Mouse (Mus musculus) midbrain, embryonic 14.5 days (tissue): Measurements from ENCODE around the gene Slco1b2. TPM values are rescaled to one million over a fixed set of nuclear protein-coding genes. Genes with fewer than 3 reads are reported as not detected.
"Not testable (repeated sequence)": the region's sequence is repeated elsewhere in the genome, so short reads cannot be mapped to it uniquely, and the experiment has no call there.

Experiments
- ATAC-seq: fragments of 200-750 bp; cut with Nextera tagmentation; 2 replicates; pipeline ENCODE4 v1.8.0; 2017; ENCODE audit warnings: moderate number of reproducible peaks, moderate library complexity; ENCODE audit not compliant: low FRiP score, low TSS enrichment
- DNase-seq: peaks from one replicate; pipeline ENCODE4 v3.0.0-alpha.2; 2015
- H3K27ac ChIP-seq: fragments of 300-500 bp; sonication (generic); replicated peaks from 2 replicates; pipeline ENCODE4 v1.5.1; 2014; ENCODE audit warnings: mild to moderate bottlenecking, low read depth, low read length, moderate library complexity
- H3K27me3 ChIP-seq: fragments of 300-500 bp; sonication (generic); 2 replicates; pipeline ENCODE4 v1.6.1; 2014; ENCODE audit warnings: low read length, control low read depth, mixed read lengths; ENCODE audit not compliant: control insufficient read depth, insufficient read depth
- H3K36me3 ChIP-seq: fragments of 300-500 bp; sonication (generic); 2 replicates; pipeline ENCODE4 v1.6.1; 2014; ENCODE audit warnings: low read length, control low read depth; ENCODE audit not compliant: control insufficient read depth, insufficient read depth
- H3K4me1 ChIP-seq: fragments of 300-500 bp; sonication (generic); 2 replicates; pipeline ENCODE4 v1.6.1; 2014; ENCODE audit warnings: mild to moderate bottlenecking, antibody characterized with exemption, low read length, control low read depth; ENCODE audit not compliant: control insufficient read depth, insufficient read depth
- H3K4me2 ChIP-seq: fragments of 300-500 bp; sonication (generic); 2 replicates; pipeline ENCODE4 v1.6.1; 2014; ENCODE audit warnings: mild to moderate bottlenecking, low read length, moderate library complexity
- H3K4me3 ChIP-seq: fragments of 300-500 bp; sonication (generic); replicated peaks from 2 replicates; pipeline ENCODE4 v1.5.1; 2014; ENCODE audit warnings: low read depth, low read length
- H3K9ac ChIP-seq: fragments of 300-500 bp; sonication (generic); replicated peaks from 2 replicates; pipeline ENCODE4 v1.6.1; 2014; ENCODE audit warnings: mild to moderate bottlenecking, low read length, moderate library complexity
- H3K9me3 ChIP-seq: fragments of 300-500 bp; sonication (generic); 2 replicates; pipeline ENCODE4 v1.6.1; 2016; ENCODE audit warnings: low read length, control low read depth, mixed read lengths; ENCODE audit not compliant: control insufficient read depth
- WGBS: fragments of 180-500 bp; shearing (Covaris S2); extraction: QIAGEN DNeasy Blood & Tissue Kit; methylation state at CpG from one replicate; pipeline ENCODE4 v1.1.7; 2014; 5-methylcytosine and 5-hydroxymethylcytosine counted together
- polyA plus RNA-seq: library from polyadenylated mRNA; unstranded; fragments of >200 nt; fragmentation: Nextera tagmentation; extraction: Ambion mirVana; gene quantifications from 2 replicates; pipeline ENCODE4 v1.2.1, GENCODE M21; 2014

Slco1b2 gene
- polyA plus RNA-seq, result not detected in 2 replicates

DNA sequence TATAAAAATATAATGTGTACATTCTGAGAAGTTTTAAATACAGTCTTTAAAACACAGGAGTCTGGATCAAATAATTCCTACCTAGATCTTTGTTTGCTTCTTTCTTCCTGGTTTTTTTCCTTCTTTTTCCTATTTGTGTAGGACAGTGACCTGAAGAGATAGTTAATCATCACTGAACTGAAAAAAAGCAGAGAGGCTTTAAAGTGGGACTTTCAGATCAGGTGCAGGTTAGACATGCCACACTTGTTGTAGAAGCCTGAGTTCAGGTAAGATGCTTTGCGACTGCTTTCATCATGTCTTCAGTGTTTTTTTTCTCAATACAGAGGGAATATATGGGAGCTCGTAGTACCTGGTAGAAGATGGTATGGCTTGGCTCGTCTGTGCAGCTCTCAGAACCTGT lies at the start of gene Slco1b2:
TSS of gene Slco1b2 (plus strand) at position 228 of the 400 bp plus-strand sequence.
- H3K9me3 ChIP-seq, result no peaks in the 10 kb centered on the region
- H3K36me3 ChIP-seq, result no peaks in the 10 kb centered on the region
- no peak for DNase-seq
- no peaks in the 10 kb centered on the region for H3K4me1 ChIP-seq
- H3K27ac ChIP-seq, result no peak within 1 kb of the TSS
- WGBS, result 88% methylated on average over 3 of the region's 3 CpGs
- H3K4me2 ChIP-seq, result no peak within 1 kb of the TSS
- no peak within 1 kb of the TSS for H3K4me3 ChIP-seq
- H3K27me3 ChIP-seq, result no peaks in the 10 kb centered on the region
- no peak for ATAC-seq
- H3K9ac ChIP-seq, result no peak within 1 kb of the TSS

DNA sequence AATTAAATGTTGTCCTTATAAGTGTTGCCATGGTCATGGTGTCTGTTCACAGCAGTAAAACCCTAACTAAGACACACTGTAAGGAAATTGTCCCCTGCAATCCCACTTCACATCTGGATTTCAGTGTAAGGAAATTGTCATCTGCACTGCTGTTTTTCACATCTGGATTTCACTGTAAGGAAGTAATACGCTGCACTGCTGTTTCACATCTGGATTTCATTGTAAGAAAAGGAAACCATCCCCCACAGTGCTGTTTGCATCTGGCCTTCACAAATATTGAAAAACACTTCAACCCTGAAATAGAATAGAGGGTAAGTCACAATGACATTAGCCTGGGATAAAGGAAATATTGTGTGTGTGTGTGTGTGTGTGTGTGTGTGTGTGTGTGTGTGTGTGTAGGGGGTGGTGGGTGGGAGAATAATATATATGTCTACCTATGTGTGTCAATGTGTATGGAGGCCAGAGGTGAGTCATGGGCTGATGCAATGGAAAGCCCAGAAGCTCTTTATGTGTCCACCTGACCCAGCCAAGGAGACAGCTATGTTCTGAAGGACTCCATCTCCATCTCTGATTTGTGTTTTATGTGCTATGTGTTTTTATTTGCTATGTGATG lies 44.4 kb upstream of the Slco1b2 start:
- Histone ChIP-seq H3K4me3 (no peak overlapping the region), H3K4me2 (no peak overlapping the region), H3K27ac (no peak overlapping the region), H3K9me3 (no peaks in the 10 kb centered on the region), H3K27me3 (no peaks in the 10 kb centered on the region), H3K4me1 (no peaks in the 10 kb centered on the region), H3K9ac (no peak overlapping the region), H3K36me3 (no peaks in the 10 kb centered on the region)
- DNase-seq (no peak), ATAC-seq (no peak)
- 89% methylated on average over 1 of the region's 1 CpGs for WGBS

DNA sequence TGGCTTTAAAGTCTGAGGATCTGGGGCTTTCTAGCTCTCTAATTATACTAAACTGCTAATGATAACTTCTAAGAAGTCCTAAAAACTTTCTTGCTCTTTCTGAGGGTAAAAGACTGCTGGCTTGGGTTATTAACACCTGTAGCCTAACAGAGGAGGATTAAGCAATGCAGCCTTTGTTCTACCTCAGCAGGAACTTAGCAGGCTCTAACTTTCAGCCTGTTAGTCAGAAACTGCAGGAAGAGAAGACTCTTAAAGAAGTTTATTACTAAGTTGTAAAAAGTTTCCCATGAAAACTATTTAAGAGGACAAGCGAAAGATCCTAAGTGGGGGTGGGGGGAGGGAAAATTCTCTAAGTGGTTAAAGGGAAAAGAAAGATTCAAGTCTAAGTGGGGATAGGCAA lies 39.3 kb upstream of the Slco1b2 start:
- ATAC-seq (no peak), DNase-seq (no peak)
- H3K27ac ChIP-seq, result no peak overlapping the region
- H3K9ac ChIP-seq, result no peak overlapping the region
- WGBS, result 59% methylated on average over 1 of the region's 1 CpGs
- H3K4me2 ChIP-seq, result no peak overlapping the region
- no peak overlapping the region for H3K4me3 ChIP-seq
- no peaks in the 10 kb centered on the region for H3K4me1 ChIP-seq
- H3K36me3 ChIP-seq, result no peaks in the 10 kb centered on the region
- no peaks in the 10 kb centered on the region for H3K9me3 ChIP-seq
- H3K27me3 ChIP-seq, result no peaks in the 10 kb centered on the region

DNA sequence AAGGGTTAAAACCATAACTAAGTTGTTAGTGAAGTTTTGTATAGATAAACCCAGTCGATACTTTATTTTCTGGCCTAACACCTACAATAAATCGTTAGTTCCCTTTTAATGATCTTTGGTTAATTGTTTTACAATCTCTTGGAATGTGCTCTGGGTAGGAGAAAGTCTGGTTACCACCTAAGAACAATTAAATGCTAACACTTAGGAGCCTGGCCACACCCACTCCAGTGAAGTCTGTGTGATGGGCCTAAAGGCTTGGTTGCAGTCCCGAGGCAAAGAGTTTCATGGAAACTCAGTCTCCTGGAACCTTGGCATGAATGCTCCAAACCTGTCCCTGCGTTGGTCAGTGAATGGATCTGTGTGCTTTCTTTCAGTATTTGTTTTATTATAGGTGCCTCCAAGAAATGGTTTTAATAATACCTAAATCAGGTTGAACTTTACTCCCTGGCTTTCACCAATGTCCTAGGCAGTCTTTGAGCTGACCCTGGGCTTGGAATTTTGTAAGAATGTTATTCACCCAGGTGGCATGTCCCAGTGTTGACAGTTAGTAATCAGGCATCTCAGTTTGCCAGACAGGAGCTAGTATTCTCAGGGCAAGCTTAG lies 38.6 kb upstream of the Slco1b2 start:
- not testable (repeated sequence) for H3K9me3 ChIP-seq, H3K27me3 ChIP-seq, H3K4me3 ChIP-seq, H3K9ac ChIP-seq, H3K4me1 ChIP-seq, H3K4me2 ChIP-seq, ATAC-seq, DNase-seq, H3K27ac ChIP-seq, H3K36me3 ChIP-seq
- WGBS, result 64% methylated on average over 4 of the region's 4 CpGs

DNA sequence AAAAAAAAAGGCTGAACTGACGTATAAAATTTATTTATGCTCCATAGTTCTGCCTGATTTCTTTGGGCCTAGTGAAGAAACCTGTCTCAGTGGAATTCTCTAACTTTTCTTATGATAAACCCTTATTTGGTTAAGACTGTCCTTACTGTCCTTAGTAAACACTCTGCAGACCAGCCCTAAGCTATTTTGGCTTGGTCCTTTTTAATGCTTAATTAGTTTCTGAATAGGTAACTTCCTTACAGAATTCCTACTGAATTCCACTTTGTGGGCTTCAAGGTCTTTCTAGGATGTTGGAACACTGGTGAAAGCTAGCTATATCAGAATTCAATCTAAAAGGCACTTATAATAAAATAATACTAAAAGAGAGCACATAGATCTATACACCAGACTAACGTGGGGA lies 33.2 kb upstream of the Slco1b2 start:
- H3K27me3 ChIP-seq, result no peaks in the 10 kb centered on the region
- no peaks in the 10 kb centered on the region for H3K4me1 ChIP-seq
- H3K27ac ChIP-seq, result no peak overlapping the region
- no peak overlapping the region for H3K4me2 ChIP-seq
- ATAC-seq (no peak), DNase-seq (no peak)
- H3K9ac ChIP-seq, result no peak overlapping the region
- H3K36me3 ChIP-seq, result no peaks in the 10 kb centered on the region
- H3K9me3 ChIP-seq, result peaks cover 8% of the 10 kb centered on the region
- WGBS, result 88% methylated on average over 2 of the region's 2 CpGs
- no peak overlapping the region for H3K4me3 ChIP-seq

DNA sequence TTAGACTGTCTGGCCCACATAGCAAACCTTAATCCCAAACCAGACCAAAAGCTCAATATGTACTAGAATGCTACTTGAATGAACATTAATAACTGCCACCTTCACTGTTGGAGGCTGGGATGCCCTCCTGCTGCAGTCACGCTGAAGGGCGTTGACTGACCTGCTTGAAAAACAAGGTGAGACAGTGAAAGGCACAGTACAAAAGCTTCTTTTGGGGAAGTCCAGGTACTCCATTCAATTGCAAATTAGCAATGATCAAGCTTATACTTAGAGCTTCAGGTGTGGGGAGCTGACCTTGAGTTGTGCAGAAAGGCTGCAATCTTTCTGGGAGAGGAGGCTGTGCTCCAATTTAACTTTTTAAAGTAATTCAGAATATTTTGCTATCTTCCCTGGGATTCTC lies 32.3 kb upstream of the Slco1b2 start:
- 97% methylated on average over 2 of the region's 2 CpGs for WGBS
- Histone ChIP-seq H3K4me2 (no peak overlapping the region), H3K4me3 (no peak overlapping the region), H3K36me3 (no peaks in the 10 kb centered on the region), H3K9ac (no peak overlapping the region), H3K27me3 (no peaks in the 10 kb centered on the region), H3K4me1 (no peaks in the 10 kb centered on the region), H3K9me3 (peaks cover 8% of the 10 kb centered on the region), H3K27ac (no peak overlapping the region)
- DNase-seq (no peak), ATAC-seq (no peak)

- H3K4me2 ChIP-seq, result no peak overlapping the region
- no peak overlapping the region for H3K27ac ChIP-seq
- peaks cover 8% of the 10 kb centered on the region for H3K9me3 ChIP-seq
- no peak overlapping the region for H3K4me3 ChIP-seq
- DNase-seq, result no peak
- WGBS, result 65% methylated on average over 9 of the region's 9 CpGs
- no peak for ATAC-seq
- H3K27me3 ChIP-seq, result no peaks in the 10 kb centered on the region
- H3K9ac ChIP-seq, result no peak overlapping the region
- H3K36me3 ChIP-seq, result no peaks in the 10 kb centered on the region
- H3K4me1 ChIP-seq, result no peaks in the 10 kb centered on the region
These were observed 28.4 kb upstream of the Slco1b2 start for GRCm38 (mm10) chr6:141600940-141601339.

DNA sequence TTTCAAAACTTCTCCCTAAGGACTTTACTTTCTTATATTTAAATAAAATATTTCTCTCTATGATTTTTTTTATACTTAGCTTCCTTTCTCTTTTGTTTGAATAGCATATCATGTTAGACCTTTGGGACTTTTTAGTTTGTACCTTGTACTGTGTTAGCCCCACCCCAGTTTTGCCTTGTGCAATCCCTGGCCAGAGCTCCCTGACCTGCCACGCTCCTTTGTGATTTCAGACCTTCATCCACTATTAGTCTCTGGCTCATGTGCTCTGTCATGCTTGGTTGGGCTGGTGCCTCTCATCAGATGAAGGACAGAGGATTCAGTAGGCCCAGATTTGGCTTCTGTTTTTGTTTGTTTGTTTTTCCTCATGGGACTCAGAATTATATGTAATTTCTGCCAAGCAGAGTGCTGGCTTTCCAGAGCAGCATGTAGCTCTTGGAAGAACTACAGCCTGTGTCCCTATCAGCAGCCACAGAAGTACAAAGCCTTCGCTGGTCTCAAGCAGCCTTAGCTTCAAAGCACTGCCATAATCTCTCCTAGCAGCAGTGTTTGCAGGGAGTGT lies 18.5 kb upstream of the Slco1b2 start:
- no peaks in the 10 kb centered on the region for H3K4me1 ChIP-seq
- no peak overlapping the region for H3K4me3 ChIP-seq
- ATAC-seq (no peak), DNase-seq (no peak)
- no peaks in the 10 kb centered on the region for H3K9me3 ChIP-seq
- no peak overlapping the region for H3K9ac ChIP-seq
- no peaks in the 10 kb centered on the region for H3K27me3 ChIP-seq
- no peaks in the 10 kb centered on the region for H3K36me3 ChIP-seq
- 67% methylated on average over 2 of the region's 2 CpGs for WGBS
- H3K4me2 ChIP-seq, result no peak overlapping the region
- H3K27ac ChIP-seq, result no peak overlapping the region

- DNase-seq, result no peak
- H3K9ac ChIP-seq, result no peak overlapping the region
- no peak overlapping the region for H3K4me2 ChIP-seq
- no peak overlapping the region for H3K4me3 ChIP-seq
- no peaks in the 10 kb centered on the region for H3K27me3 ChIP-seq
- H3K9me3 ChIP-seq, result no peaks in the 10 kb centered on the region
- H3K27ac ChIP-seq, result no peak overlapping the region
- no peak for ATAC-seq
- no peaks in the 10 kb centered on the region for H3K36me3 ChIP-seq
- H3K4me1 ChIP-seq, result no peaks in the 10 kb centered on the region
These were observed 15.3 kb upstream of the Slco1b2 start for GRCm38 (mm10) chr6:141614017-141614416.
